Comparison of ENCODE assay signal across 17 mouse cellular contexts in genomic region chr3:27238563-27238962, GRCm38 (mm10).
"Had no signal": no experiment of that assay in that cellular context is flagged by ENCODE, and none has a peak within 500 bp of the region (broad histone marks: within the 10 kb centered on the region; RNA-seq: fewer than 3 reads in every experiment).

No protein-coding gene starts in this region.

- H3K9me3 ChIP-seq: lung, embryonic 15.5 days; megakaryocyte, embryonic 14.5 days; midbrain, embryonic 13.5 days; midbrain, embryonic 15.5 days; neural tube, embryonic 12.5 days; stomach, embryonic 15.5 days had no signal

- H3K27ac ChIP-seq: lung, embryonic 15.5 days; macrophage; midbrain, embryonic 13.5 days; midbrain, embryonic 15.5 days; neural tube, embryonic 12.5 days; stomach, embryonic 15.5 days; stomach, postnatal 0 days had no signal

- H3K4me1 ChIP-seq: lung, embryonic 15.5 days; midbrain, embryonic 13.5 days; midbrain, embryonic 15.5 days; neural tube, embryonic 12.5 days; stomach, embryonic 15.5 days had no signal

- H3K9ac ChIP-seq: lung, embryonic 15.5 days; midbrain, embryonic 13.5 days; midbrain, embryonic 15.5 days; neural tube, embryonic 12.5 days; stomach, embryonic 15.5 days had no signal

- H3K27me3 ChIP-seq: lung, embryonic 15.5 days; midbrain, embryonic 13.5 days; midbrain, embryonic 15.5 days; neural tube, embryonic 12.5 days; stomach, embryonic 15.5 days had no signal

- ATAC-seq: lung, postnatal 0 days; midbrain, embryonic 15.5 days had no signal

- DNase-seq: lung, adult 2 months; lung, postnatal 14 days; lung, postnatal 36 days; right cerebral cortex, postnatal 14 days; thymus, adult 2 months; thymus, postnatal 25 days; thymus, postnatal 4 days had no signal

- H3K36me3 ChIP-seq: lung, embryonic 15.5 days; stomach, embryonic 15.5 days had no signal

- H3K4me3 ChIP-seq: lung, embryonic 15.5 days; megakaryocyte, embryonic 14.5 days; midbrain, embryonic 13.5 days; midbrain, embryonic 15.5 days; neural tube, embryonic 12.5 days; stomach, embryonic 15.5 days had no signal

- H3K4me2 ChIP-seq: lung, embryonic 15.5 days; midbrain, embryonic 11.5 days; midbrain, embryonic 13.5 days; midbrain, embryonic 15.5 days; neural tube, embryonic 12.5 days; stomach, embryonic 15.5 days had no signal
